Mouse (Mus musculus) olfactory bulb, adult 2 months (tissue): Measurements from ENCODE around the gene Fars2.

Experiments
- CTCF ChIP-seq: fragments of 200-500 bp; IDR thresholded peaks from 2 replicates; pipeline ENCODE4 v1.5.1; 2012; ENCODE audit warnings: low read depth, mild to moderate bottlenecking, low read length, moderate library complexity; ENCODE audit not compliant: insufficient read depth
- POLR2A ChIP-seq: fragments of 200-500 bp; IDR thresholded peaks from 2 replicates; pipeline ENCODE4 v1.6.1; 2012; ENCODE audit warnings: mild to moderate bottlenecking, low read depth, low read length, moderate library complexity; ENCODE audit not compliant: insufficient read depth

GRCm38 (mm10) chr13:36577916-36578568 lies 460.8 kb downstream of the Fars2 start:
- TF ChIP-seq CTCF (no peak), POLR2A (no peak)
